Mouse (Mus musculus) CH12.LX (cell line): ENCODE data around the gene Mn1. TPM values are rescaled to one million over a fixed set of nuclear protein-coding genes. Genes with fewer than 3 reads are reported as not detected.

Source experiments
- DNase-seq: peaks from one replicate; pipeline ENCODE4 v3.0.0-alpha.2; 2013; ENCODE audit errors: extremely low read depth
- H3K27ac ChIP-seq: 2 replicates; pipeline ENCODE4 v1.5.1; 2012; ENCODE audit warnings: low read depth, mild to moderate bottlenecking, control low read depth, moderate library complexity; ENCODE audit not compliant: insufficient read depth
- H3K27me3 ChIP-seq: replicated peaks from 2 replicates; pipeline ENCODE3; 2012; ENCODE audit warnings: inconsistent platforms
- H3K36me3 ChIP-seq, 2 experiments: replicated peaks in 1 of 2; 2 replicates each; pipeline versions ENCODE3 to v1.6.1; 2012; ENCODE audit warnings: inconsistent platforms in 1 of 2, low read length in 1 of 2, mild to moderate bottlenecking in 1 of 2, mixed read lengths in 1 of 2, moderate library complexity in 1 of 2; ENCODE audit not compliant: control insufficient read depth in 1 of 2, insufficient read depth in 1 of 2
- H3K4me1 ChIP-seq, 2 experiments: 2 replicates each; pipeline ENCODE4 v1.6.1; 2012; ENCODE audit warnings: inconsistent platforms in 1 of 2, moderate library complexity in 1 of 2; ENCODE audit not compliant: insufficient read depth in 2 of 2, control insufficient read depth in 1 of 2
- H3K4me2 ChIP-seq: 2 replicates; pipeline ENCODE4 v1.6.1; 2012; ENCODE audit warnings: low read depth, mild to moderate bottlenecking, control low read depth; ENCODE audit not compliant: poor library complexity, insufficient read depth, severe bottlenecking
- H3K4me3 ChIP-seq, 3 experiments: fragments of 150-350 bp in 1 of 3; sonication (generic) in 1 of 3; replicated peaks in 1 of 3; 2 replicates each; pipeline versions ENCODE3 to v1.5.1; 2011 to 2012; ENCODE audit warnings: low read depth in 2 of 3, low read length in 2 of 3, mild to moderate bottlenecking in 2 of 3, moderate library complexity in 2 of 3, control low read depth in 1 of 3, improper control_type of control experiment in 1 of 3, inconsistent platforms in 1 of 3, mixed read lengths in 1 of 3; ENCODE audit not compliant: poor library complexity in 1 of 3
- H3K79me2 ChIP-seq: replicated peaks from 2 replicates; pipeline ENCODE4 v1.6.1; 2012; ENCODE audit warnings: mild to moderate bottlenecking, moderate library complexity; ENCODE audit not compliant: control insufficient read depth, poor library complexity, insufficient read depth, severe bottlenecking; ENCODE audit errors: extremely low read depth
- H3K9ac ChIP-seq: 2 replicates; pipeline ENCODE4 v1.6.1; 2012; ENCODE audit warnings: low read depth, mild to moderate bottlenecking, control low read depth, moderate library complexity; ENCODE audit not compliant: insufficient read depth
- H3K9me3 ChIP-seq: replicated peaks from 2 replicates; pipeline ENCODE3; 2012; ENCODE audit warnings: low read length, inconsistent platforms, mixed read lengths
- CHD1 ChIP-seq: IDR thresholded peaks from 2 replicates; pipeline ENCODE4 v1.6.1; 2012; ENCODE audit warnings: low read depth, low read length, improper control_type of control experiment, inconsistent platforms
- CHD2 ChIP-seq: IDR thresholded peaks from 2 replicates; pipeline ENCODE4 v1.6.1; 2011; ENCODE audit warnings: low read length, improper control_type of control experiment
- CTCF ChIP-seq, 2 experiments: IDR thresholded peaks in 1 of 2; conservative IDR thresholded peaks in 1 of 2; 2 replicates each; pipeline ENCODE4 v1.5.1; 2011 to 2012; ENCODE audit warnings: low read depth in 2 of 2, low read length in 2 of 2, improper control_type of control experiment in 1 of 2, inconsistent platforms in 1 of 2, mild to moderate bottlenecking in 1 of 2, moderate library complexity in 1 of 2
- EP300 ChIP-seq: IDR thresholded peaks from 2 replicates; pipeline ENCODE4 v1.6.1; 2011; ENCODE audit warnings: low read length, improper control_type of control experiment
- IRF4 ChIP-seq: IDR thresholded peaks from 2 replicates; pipeline ENCODE4 v1.6.1; 2014; ENCODE audit warnings: low read depth, mild to moderate bottlenecking, inconsistent platforms, low read length, improper control_type of control experiment
- MAFK ChIP-seq: IDR thresholded peaks from 2 replicates; pipeline ENCODE4 v1.6.1; 2011; ENCODE audit warnings: low read length, improper control_type of control experiment; ENCODE audit not compliant: insufficient replicate concordance
- MAX ChIP-seq: IDR thresholded peaks from 2 replicates; pipeline ENCODE4 v1.6.1; 2011; ENCODE audit warnings: low read length, improper control_type of control experiment
- MXI1 ChIP-seq: IDR thresholded peaks from 2 replicates; pipeline ENCODE4 v1.6.1; 2011; ENCODE audit warnings: mild to moderate bottlenecking, low read depth, low read length, improper control_type of control experiment
- MYC ChIP-seq: IDR thresholded peaks from 2 replicates; pipeline ENCODE4 v1.6.1; 2011; ENCODE audit warnings: low read depth, mild to moderate bottlenecking, improper control_type of control experiment, low read length
- NRF1 ChIP-seq: IDR thresholded peaks from 2 replicates; pipeline ENCODE4 v1.6.1; 2014; ENCODE audit warnings: low read depth, mild to moderate bottlenecking, inconsistent platforms, low read length, improper control_type of control experiment, moderate library complexity
- PAX5 ChIP-seq: IDR thresholded peaks from 2 replicates; pipeline ENCODE4 v1.6.1; 2012; ENCODE audit warnings: low read length, inconsistent platforms, mixed read lengths
- RAD21 ChIP-seq: IDR thresholded peaks from 2 replicates; pipeline ENCODE4 v1.6.1; 2011; ENCODE audit warnings: low read depth, mild to moderate bottlenecking, low read length, improper control_type of control experiment, moderate library complexity
- TCF12 ChIP-seq: IDR thresholded peaks from 2 replicates; pipeline ENCODE4 v1.6.1; 2014; ENCODE audit warnings: low read depth, mild to moderate bottlenecking, inconsistent platforms, low read length, improper control_type of control experiment
- USF2 ChIP-seq: conservative IDR thresholded peaks from 2 replicates; pipeline ENCODE4 v1.6.1; 2011; ENCODE audit warnings: low read depth, low read length, improper control_type of control experiment
- ZKSCAN1 ChIP-seq: IDR thresholded peaks from 2 replicates; pipeline ENCODE4 v1.6.1; 2012; ENCODE audit warnings: low read depth, inconsistent platforms, low read length, improper control_type of control experiment, borderline replicate concordance
- ZMIZ1 ChIP-seq: IDR thresholded peaks from 2 replicates; pipeline ENCODE4 v1.6.1; 2012; ENCODE audit warnings: low read depth, mild to moderate bottlenecking, inconsistent platforms, low read length, improper control_type of control experiment
- ZNF384 ChIP-seq: IDR thresholded peaks from 2 replicates; pipeline ENCODE4 v1.6.1; 2012; ENCODE audit warnings: low read depth, low read length, improper control_type of control experiment, inconsistent platforms
- dilution Hi-C: fragments of 300-500 bp; cut with MboI; formaldehyde crosslinking; loops from 2 replicates; pipeline ENCODE4 v1.14.3; 2020; ENCODE audit warnings: low sequenced_read_pairs; ENCODE audit not compliant: extremely low pct_unique_long_range_greater_than_20kb, extremely low pct_ligation_motif_present
- in situ Hi-C: fragments of 300-500 bp; cut with MboI; formaldehyde crosslinking; loops from 3 replicates; pipeline ENCODE4 v1.14.3; 2019; ENCODE audit warnings: low sequenced_read_pairs, low pct_ligation_motif_present, low pct_unique_long_range_greater_than_20kb, mixed read lengths
- polyA plus RNA-seq: library from polyadenylated mRNA; unstranded; fragments of >175 nt; gene quantifications from 2 replicates; pipeline ENCODE4 v1.2.1, GENCODE M21; 2012; ENCODE audit warnings: low read depth; ENCODE audit not compliant: insufficient read length
- total RNA-seq, 2 experiments: library from RNA; depleted of rRNA; stranded (reverse); fragments of 300-350 nt in 1 of 2; fragments of >200 nt in 1 of 2; gene quantifications; 2 replicates each; pipeline ENCODE4 v1.2.3; 2012 to 2014

The Mn1 gene
- total and polyA plus RNA-seq, 3 experiments, result not detected

GRCm38 (mm10) chr5:111417378-111418131, 393 bp downstream of the Mn1 start:
- H3K9ac ChIP-seq, result no peak overlapping the region
- H3K79me2 ChIP-seq, result no peaks in the 10 kb centered on the region
- no peak overlapping the region for H3K4me2 ChIP-seq
- no peak overlapping the region for H3K27ac ChIP-seq
- in situ Hi-C loops (no loop called here), dilution Hi-C loops (no loop called here)
- no peaks in the 10 kb centered on the region for H3K4me1 ChIP-seq
- H3K9me3 ChIP-seq, result peaks cover 60% of the 10 kb centered on the region
- H3K4me3 ChIP-seq, result no peak overlapping the region
- H3K36me3 ChIP-seq, result no peaks in the 10 kb centered on the region
- TF ChIP-seq MXI1, result no peak
- no peak for TF ChIP-seq MAX
- no peak for TF ChIP-seq NRF1
- TF ChIP-seq TCF12, result no peak
- TF ChIP-seq RAD21, result no peak
- TF ChIP-seq USF2, result no peak
- no peak for DNase-seq
- H3K27me3 ChIP-seq, result peaks cover 4% of the 10 kb centered on the region

DNA sequence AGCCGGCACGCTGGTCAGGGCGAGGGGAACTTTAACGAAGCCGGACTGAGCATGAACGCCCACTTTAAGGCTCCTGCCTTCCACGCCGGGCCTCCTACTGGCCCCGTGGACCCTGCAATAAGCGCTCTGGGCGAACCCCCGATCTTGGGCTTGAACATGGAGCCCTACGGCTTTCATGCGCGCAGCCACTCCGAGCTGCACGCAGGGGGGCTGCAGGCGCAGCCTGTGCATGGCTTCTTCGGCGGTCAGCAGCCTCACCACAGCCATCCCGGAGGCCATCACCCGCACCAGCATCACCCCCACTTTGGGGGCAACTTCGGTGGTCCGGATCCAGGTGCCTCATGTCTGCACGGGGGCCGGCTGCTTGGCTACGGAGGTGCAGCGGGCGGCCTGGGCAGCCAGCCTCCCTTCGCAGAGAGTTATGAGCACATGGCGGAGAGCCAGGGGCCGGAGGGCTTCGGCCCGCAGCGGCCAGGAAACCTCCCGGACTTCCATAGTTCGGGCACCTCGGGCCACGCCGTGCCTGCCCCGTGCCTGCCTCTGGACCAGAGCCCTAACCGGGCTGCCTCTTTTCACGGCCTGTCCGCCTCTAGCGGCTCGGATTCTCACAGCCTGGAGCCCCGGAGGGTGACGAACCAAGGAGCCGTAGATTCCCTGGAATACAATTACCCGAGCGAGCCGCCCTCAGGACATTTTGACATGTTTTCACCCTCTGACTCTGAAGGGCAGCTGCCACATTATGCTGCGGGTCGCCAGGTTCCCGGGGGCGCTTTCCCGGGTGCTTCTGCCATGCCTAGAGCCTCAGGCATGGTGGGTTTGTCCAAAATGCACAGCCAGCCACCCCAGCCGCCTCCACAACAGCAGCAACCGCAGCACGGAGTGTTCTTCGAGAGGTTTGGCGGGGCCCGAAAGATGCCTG, 1.3 kb downstream of the Mn1 start:
- no peak overlapping the region for H3K9ac ChIP-seq
- TF ChIP-seq CTCF (conservative IDR thresholded peaks at IDR 0.05 in 1 of 2, IDR thresholded peaks at IDR 0.05 in 1 of 2; ENCODE audit: low read depth in 2 of 2, low read length in 2 of 2), result no peak
- no peak for TF ChIP-seq USF2
- no peak for TF ChIP-seq EP300
- TF ChIP-seq MAFK, result no peak
- no peak for TF ChIP-seq RAD21
- no peak for TF ChIP-seq CHD2
- no peak for TF ChIP-seq CHD1
- no peak for TF ChIP-seq IRF4
- no peak for TF ChIP-seq ZMIZ1
- TF ChIP-seq PAX5, result no peak
- TF ChIP-seq ZKSCAN1, result no peak
- TF ChIP-seq ZNF384, result no peak
- TF ChIP-seq MYC, result no peak
- H3K27me3 ChIP-seq, result no peaks in the 10 kb centered on the region
- H3K36me3 ChIP-seq, result no peaks in the 10 kb centered on the region
- peak overlapping the region in 1 of 3 experiments; percentile 5 for H3K4me3 ChIP-seq
- no peak overlapping the region for H3K4me2 ChIP-seq
- no peak for DNase-seq
- in situ Hi-C loops (no loop called here), dilution Hi-C loops (no loop called here)
- no peaks in the 10 kb centered on the region for H3K79me2 ChIP-seq
- no peaks in the 10 kb centered on the region for H3K4me1 ChIP-seq
- peaks cover 60% of the 10 kb centered on the region for H3K9me3 ChIP-seq
- H3K27ac ChIP-seq, result no peak overlapping the region
